Mouse (Mus musculus) myocyte (in vitro differentiated cells): ENCODE measurements around the gene Ubac2.

Source experiments
- CEBPB ChIP-seq: IDR thresholded peaks from 2 replicates; pipeline ENCODE4 v1.6.1; 2011; ENCODE audit warnings: mild to moderate bottlenecking, moderate library complexity; ENCODE audit not compliant: poor library complexity, insufficient read depth, severe bottlenecking
- POLR2A ChIP-seq: IDR thresholded peaks from one replicate; pipeline ENCODE4 v1.6.1; 2011; ENCODE audit warnings: low read depth, mild to moderate bottlenecking, control low read depth, moderate library complexity; ENCODE audit not compliant: insufficient read length
- POLR2AphosphoS2 ChIP-seq: IDR thresholded peaks from one replicate; pipeline ENCODE4 v1.6.1; 2011; ENCODE audit warnings: low read depth, control low read depth; ENCODE audit not compliant: insufficient read length
- TCF12 ChIP-seq: IDR thresholded peaks from one replicate; pipeline ENCODE4 v1.6.1; 2011; ENCODE audit warnings: mild to moderate bottlenecking, control low read depth; ENCODE audit not compliant: poor library complexity, insufficient read depth, severe bottlenecking
- USF1 ChIP-seq: IDR thresholded peaks from one replicate; pipeline ENCODE4 v1.6.1; 2011; ENCODE audit warnings: low read depth, mild to moderate bottlenecking, control low read depth, moderate library complexity

DNA sequence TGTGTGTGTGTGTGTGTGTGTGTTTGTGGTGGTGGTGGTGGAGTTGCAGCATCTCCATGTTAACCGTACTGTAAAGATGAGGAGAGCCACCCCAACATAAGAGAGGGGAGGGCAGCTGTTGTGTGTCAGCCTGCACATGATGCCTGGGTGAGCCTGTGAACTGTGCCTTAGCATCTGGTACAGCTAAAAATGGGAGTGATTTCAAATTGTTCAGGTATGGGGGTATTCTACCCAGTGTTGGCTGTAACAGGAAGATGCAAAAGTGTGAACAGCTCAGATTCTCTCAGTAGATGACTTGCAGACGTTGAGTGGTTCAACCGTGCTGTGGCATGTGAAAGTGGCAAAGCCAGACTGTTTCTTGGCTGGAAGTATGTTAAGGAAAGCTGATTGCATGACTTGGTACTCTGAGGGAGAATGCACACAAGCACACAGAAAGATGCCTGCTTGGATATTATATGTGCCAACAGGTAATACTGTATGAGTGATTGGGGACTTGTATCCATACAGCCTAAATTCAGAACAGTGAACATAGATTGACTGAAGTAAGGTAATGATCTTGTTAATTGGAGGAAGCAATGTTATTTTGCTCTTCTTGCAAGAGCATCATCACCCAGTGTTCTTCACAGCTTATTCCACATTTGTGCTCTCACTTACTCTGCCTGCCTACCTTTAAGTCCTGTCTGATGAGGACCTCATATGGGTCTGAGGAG is 79.8 kb downstream of the Ubac2 start:
- TF ChIP-seq USF1: no peak
- TF ChIP-seq TCF12: no peak
- TF ChIP-seq POLR2A: no peak
- TF ChIP-seq POLR2AphosphoS2: no peak
- no peak for TF ChIP-seq CEBPB
